Mouse (Mus musculus): Measurements from ENCODE around the gene Olfr839-ps1.

The Olfr839-ps1 gene

GRCm38 (mm10) chr9:19177212-19177611 is at the start of gene Olfr839-ps1:
Gene Olfr839-ps1 (minus strand): TSS chr9:19177312.
- DNase-seq (ENCODE audit: low spot score in 2 of 2): no peak

GRCm38 (mm10) chr9:19136017-19136416 is 41.1 kb downstream of the Olfr839-ps1 start, which contains the start of gene Olfr837:
Gene Olfr837 (plus strand): TSS chr9:19136317.
- no peak for DNase-seq (ENCODE audit: low spot score in 2 of 2)

GRCm38 (mm10) chr9:19120082-19120481 is 57.0 kb downstream of the Olfr839-ps1 start, which contains the start of gene Olfr836:
Gene Olfr836 (plus strand): TSS chr9:19120382.
- DNase-seq (ENCODE audit: low spot score in 2 of 2): no peak

All from urinary bladder, postnatal 36 days (tissue).